Mouse (Mus musculus) cortical plate, adult 2 months (tissue): ENCODE measurements around the gene Gm9736.

Source experiments
- CTCF ChIP-seq: fragments of 200-500 bp; IDR thresholded peaks from 2 replicates; pipeline ENCODE4 v1.5.1; 2011; ENCODE audit warnings: mild to moderate bottlenecking, control low read depth, low read length; ENCODE audit not compliant: insufficient read depth; ENCODE audit errors: extremely low read depth
- POLR2A ChIP-seq: fragments of 200-500 bp; IDR thresholded peaks from 2 replicates; pipeline ENCODE4 v1.6.1; 2011; ENCODE audit warnings: mild to moderate bottlenecking, low read length, control low read depth; ENCODE audit not compliant: insufficient read depth; ENCODE audit errors: extremely low read depth

DNA sequence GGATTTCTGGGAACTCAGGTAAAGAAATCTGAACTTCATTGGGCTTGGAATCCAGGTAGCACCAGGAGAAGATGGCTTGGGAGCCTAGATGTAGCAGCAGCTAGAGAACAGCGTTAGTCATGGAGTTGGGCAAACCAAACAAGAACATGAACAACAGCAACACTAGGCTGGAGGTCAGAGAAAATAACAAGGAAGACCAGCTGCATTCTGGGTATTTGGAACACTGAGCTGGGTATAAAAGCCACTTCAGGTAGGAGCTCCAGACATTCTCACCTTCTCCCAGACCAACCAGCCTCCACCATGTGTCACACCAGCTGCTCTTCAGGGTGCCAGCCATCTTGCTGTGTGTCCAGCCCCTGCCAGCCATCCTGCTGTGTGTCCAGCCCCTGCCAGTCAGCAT, 44.8 kb downstream of the Gm9736 start, which contains the start of gene Gm10272:
- TF ChIP-seq CTCF (no peak), POLR2A (no peak)
